In the genomic region with DNA sequence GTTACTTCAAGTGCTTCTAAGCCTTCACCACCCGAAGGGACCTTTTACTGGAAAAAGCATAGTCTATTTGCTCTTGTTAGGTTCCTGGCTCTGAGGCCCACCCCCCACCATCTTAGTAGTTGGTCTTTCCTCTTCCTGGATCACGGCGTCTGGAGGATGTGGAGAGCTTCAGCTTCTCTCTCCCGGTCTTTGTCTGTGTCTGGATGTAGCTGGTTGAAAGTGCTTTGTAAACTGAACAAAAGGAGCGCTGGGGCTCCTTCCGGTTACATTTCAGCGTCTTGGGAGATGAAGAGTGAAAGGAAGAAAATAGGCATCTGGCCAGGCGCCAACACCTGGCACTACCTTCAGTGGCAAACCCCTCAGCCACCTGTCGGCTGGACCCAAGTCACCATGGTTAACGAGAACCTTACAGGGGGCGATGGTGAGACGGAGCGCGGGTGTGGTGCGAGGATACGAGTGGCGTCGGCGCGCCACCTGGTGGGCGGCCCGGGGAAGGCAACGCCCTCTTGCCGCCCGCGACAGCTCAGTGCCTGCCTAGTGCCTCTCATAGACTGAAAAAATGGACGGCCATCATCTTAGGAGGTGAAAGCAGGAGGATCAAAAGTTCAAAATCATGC, we compare ENCODE assay signal across 8 mouse cellular contexts. TPM values are rescaled to one million over a fixed set of nuclear protein-coding genes. Genes with fewer than 3 reads are reported as not detected.
DNase-seq lines count a peak whose midpoint lies in the region; ATAC-seq and TF ChIP-seq lines count a peak whose summit lies in the region.

No protein-coding gene starts in this region.

- H3K4me3 ChIP-seq in hindbrain, embryonic 11.5 days (ENCODE audit: low read depth, low read length), result peak overlapping the region; percentile 1; the same call in 1 of the 2 replicates
- H3K4me3 ChIP-seq in lung, postnatal 0 days (ENCODE audit: low read depth, low read length), result peak overlapping the region; percentile 21; the same call in 1 of the 2 replicates

- no peak for TF ChIP-seq EP300 in lung, postnatal 0 days (IDR thresholded peaks at IDR 0.05)

- no peaks in the 10 kb centered on the region for H3K36me3 ChIP-seq in hindbrain, embryonic 11.5 days (ENCODE audit: control insufficient read depth, insufficient read depth, low read length)
- H3K36me3 ChIP-seq in lung, postnatal 0 days (ENCODE audit: insufficient read depth, low read length), result no peaks in the 10 kb centered on the region

- 6% methylated on average over 27 of the region's 27 CpGs for WGBS in hindbrain, embryonic 11.5 days
- 3% methylated on average over 27 of the region's 27 CpGs for WGBS in lung, postnatal 0 days

- peak overlapping the region; percentile 46 for H3K4me2 ChIP-seq in hindbrain, embryonic 11.5 days (replicated peaks; ENCODE audit: low read depth, low read length)
- H3K4me2 ChIP-seq in lung, postnatal 0 days (replicated peaks; ENCODE audit: low read depth, low read length), result peak overlapping the region; percentile 52

- H3K9me3 ChIP-seq in hindbrain, embryonic 11.5 days (ENCODE audit: control insufficient read depth, low read length), result no peaks in the 10 kb centered on the region
- no peaks in the 10 kb centered on the region for H3K9me3 ChIP-seq in lung, postnatal 0 days (ENCODE audit: low read length)

- DNase-seq in MN1 (ENCODE audit: low spot score), result peak; percentile 84
- DNase-seq in cerebellum, adult 8-10 months, result peak; percentile 92
- peak; percentile 96 for DNase-seq in hindbrain, embryonic 11.5 days (ENCODE audit: low spot score)
- peak; percentile 91 to 93 for DNase-seq in layer of hippocampus, postnatal 10 days (ENCODE audit: low spot score in 2 of 2)
- DNase-seq in lung, postnatal 0 days (ENCODE audit: low spot score), result peak; percentile 90
- peak; percentile 70 for DNase-seq in ovary, postnatal 10 days (ENCODE audit: low spot score)
- peak; percentile 91 for DNase-seq in thymus, postnatal 0 days (ENCODE audit: low spot score)

- H3K27ac ChIP-seq in hindbrain, embryonic 11.5 days (ENCODE audit: low read depth, low read length), result no peak overlapping the region
- no peak overlapping the region for H3K27ac ChIP-seq in lung, postnatal 0 days (ENCODE audit: low read length)

- peak; percentile 76 for ATAC-seq in frontal cortex, adult (ENCODE audit: low TSS enrichment)
- peak; percentile 66 for ATAC-seq in hindbrain, embryonic 11.5 days (ENCODE audit: low FRiP score)
- ATAC-seq in lung, postnatal 0 days, result peak; percentile 83

- TF ChIP-seq CTCF in lung, postnatal 0 days (IDR thresholded peaks at IDR 0.05), result peak; percentile 100

- H3K9ac ChIP-seq in hindbrain, embryonic 11.5 days (ENCODE audit: low read depth, low read length), result peak overlapping the region; percentile 24; the same call in 1 of the 2 replicates
- no peak overlapping the region for H3K9ac ChIP-seq in lung, postnatal 0 days (replicated peaks; ENCODE audit: low read depth)

- peaks cover 4% of the 10 kb centered on the region for H3K27me3 ChIP-seq in hindbrain, embryonic 11.5 days (ENCODE audit: control insufficient read depth, insufficient read depth, low read length)
- no peaks in the 10 kb centered on the region for H3K27me3 ChIP-seq in lung, postnatal 0 days (replicated peaks; ENCODE audit: insufficient read depth, low read length)

- H3K4me1 ChIP-seq in hindbrain, embryonic 11.5 days (replicated peaks; ENCODE audit: control insufficient read depth, insufficient read depth, low read length), result peaks cover 6% of the 10 kb centered on the region
- peaks cover 5% of the 10 kb centered on the region; the same call in 1 of the 2 replicates for H3K4me1 ChIP-seq in lung, postnatal 0 days (ENCODE audit: insufficient read depth, low read depth, low read length)

RNA-seq across cellular contexts. Expression of gene Nxph3, which starts 6.2 kb away (rescaled TPM):
- polyA plus RNA-seq in hindbrain, embryonic 11.5 days (2014; fragmentation: Nextera tagmentation; extraction: Ambion mirVana), result 0.22 and 0.69 TPM in 2 replicates
- total RNA-seq in layer of hippocampus, postnatal 10 days (2021), result 10 to 100 TPM; 27.3 to 35.2 TPM
- 1.2 and 1.5 TPM in 2 replicates for polyA plus RNA-seq in lung, postnatal 0 days (2015; fragmentation: Nextera tagmentation; extraction: Ambion mirVana)
- polyA plus RNA-seq in thymus, postnatal 0 days (2015; fragmentation: Nextera tagmentation; extraction: Ambion mirVana), result 0.09 TPM in 1 of 2 replicates, not detected in the other
